Mouse (Mus musculus): ENCODE results near the gene Olfr1201.

Gene Olfr1201

DNA sequence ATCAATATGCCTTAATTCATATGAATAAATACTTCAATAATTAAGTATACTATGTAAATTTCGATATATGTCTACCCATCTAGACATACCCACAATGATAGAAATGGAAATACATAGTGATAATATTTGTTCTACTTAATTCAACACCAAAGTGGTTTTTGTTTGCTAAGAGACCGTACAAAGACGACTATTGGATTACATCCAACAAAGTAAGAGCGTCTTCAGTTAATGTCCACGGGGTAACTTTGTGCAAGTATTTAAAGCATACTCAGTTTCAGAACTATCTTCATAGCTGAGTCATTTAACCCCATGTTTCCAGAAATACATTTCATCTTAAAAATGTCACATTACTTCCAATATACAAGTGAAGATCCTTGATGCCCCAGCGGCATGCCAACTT is at the start of gene Olfr1201:
Gene Olfr1201 (plus strand): TSS at position 301 of the 400 bp plus-strand sequence.
- no peak for DNase-seq

- no peak for DNase-seq
Measured at GRCm38 (mm10) chr2:88743379-88743778, 49.5 kb upstream of the Olfr1201 start.

GRCm38 (mm10) chr2:88751270-88751669 is 41.6 kb upstream of the Olfr1201 start, which contains the start of gene Olfr1198:
Gene Olfr1198 (minus strand): TSS chr2:88751370.
- no peak for DNase-seq

DNA sequence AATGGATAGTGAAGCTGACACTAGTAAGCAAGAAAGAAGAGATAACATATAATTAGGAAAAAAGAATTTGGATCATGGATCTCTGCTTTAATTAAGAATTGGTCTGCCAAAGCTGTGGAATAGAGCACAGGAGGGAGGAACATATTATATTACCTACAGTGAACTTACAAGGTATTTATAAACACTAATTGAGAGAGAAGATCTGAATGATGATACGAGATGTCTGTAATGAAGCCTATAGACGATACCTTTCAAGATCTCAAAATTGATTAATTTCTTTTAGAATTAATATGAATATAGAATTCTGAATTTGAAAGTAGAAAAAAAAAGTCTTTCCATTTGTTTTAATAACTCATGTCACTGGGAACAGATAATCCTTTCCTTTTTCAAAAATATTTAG is 32.5 kb upstream of the Olfr1201 start, which contains the start of gene Olfr1199:
Gene Olfr1199 (minus strand): TSS at position 101 of the 400 bp plus-strand sequence.
- DNase-seq: no peak

DNA sequence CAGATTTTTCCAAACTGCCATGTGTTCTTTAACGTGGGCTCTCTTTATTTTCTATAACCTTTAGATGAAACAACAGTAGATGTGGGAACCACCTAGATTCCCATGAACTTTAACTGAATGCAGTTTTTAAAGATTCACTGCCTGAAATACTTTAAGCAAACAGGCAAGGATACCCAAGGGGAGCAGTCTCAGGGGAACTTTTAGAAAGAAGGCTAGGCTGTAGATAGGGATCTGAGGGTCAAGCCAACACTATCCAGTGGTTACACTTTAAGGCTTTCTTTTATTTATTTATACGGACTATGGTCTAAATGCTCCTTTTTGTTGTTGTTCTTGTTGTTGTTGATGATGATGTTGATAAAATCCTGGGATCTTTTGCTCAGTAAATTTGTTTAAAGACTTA is 22.4 kb upstream of the Olfr1201 start, which contains the start of gene Olfr1200:
Gene Olfr1200 (minus strand): TSS at position 101 of the 400 bp plus-strand sequence.
- no peak for DNase-seq

- no peak for DNase-seq
Measured at GRCm38 (mm10) chr2:88814196-88814595, 21.4 kb downstream of the Olfr1201 start, which contains the start of gene Olfr1202. Gene Olfr1202 (plus strand): TSS chr2:88814496.

GRCm38 (mm10) chr2:88829437-88829836 is 36.6 kb downstream of the Olfr1201 start, which contains the start of gene Olfr1205:
Gene Olfr1205 (plus strand): TSS chr2:88829737.
- DNase-seq: no peak

DNA sequence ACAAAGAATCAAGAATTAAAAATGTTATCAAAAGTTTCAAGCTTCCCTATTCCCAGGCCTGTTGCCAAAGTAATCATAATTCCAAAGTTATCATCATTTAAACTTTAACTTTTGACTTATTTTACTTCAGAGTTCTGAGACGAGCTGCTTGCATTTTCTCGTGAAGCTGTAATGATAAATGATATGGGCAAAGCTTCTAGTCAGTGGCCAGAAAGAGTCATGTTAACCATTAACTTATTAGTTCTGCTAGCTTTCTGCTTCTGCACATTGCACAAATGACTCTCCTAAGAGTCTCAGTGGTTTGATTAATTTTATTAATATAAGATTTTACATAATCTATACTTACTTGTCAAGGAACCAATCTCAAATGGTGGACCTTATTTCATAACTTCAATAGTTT is 45.6 kb downstream of the Olfr1201 start:
- DNase-seq: no peak
